Mouse (Mus musculus): ENCODE measurements at regions not wholly inside any gene's neighbourhood (a gene's known extent, or its start where the extent isn't known, plus 50 kb on each side); places are given as distances from the start of the nearest gene placed in this dataset.

- no peak overlapping the region for H3K9ac ChIP-seq (replicated peaks)
- H3K4me2 ChIP-seq (replicated peaks) = no peak overlapping the region
- H3K4me1 ChIP-seq = peaks cover 26% of the 10 kb centered on the region
- no peak overlapping the region for H3K4me3 ChIP-seq
- peak; percentile 77 for ATAC-seq (replicated peaks)
- peak overlapping the region; percentile 68 for H3K27ac ChIP-seq (replicated peaks)
- no peaks in the 10 kb centered on the region for H3K27me3 ChIP-seq
- 11% methylated on average over 4 of the region's 4 CpGs for WGBS
- H3K36me3 ChIP-seq = no peaks in the 10 kb centered on the region
- H3K9me3 ChIP-seq = no peaks in the 10 kb centered on the region
Measured at GRCm38 (mm10) chr12:52390242-52390641, 113.5 kb upstream of the Arhgap5 start.

- no peak for ATAC-seq (replicated peaks)
- Histone ChIP-seq H3K4me1 (peaks cover 48% of the 10 kb centered on the region), H3K4me3 (no peak overlapping the region), H3K9ac (replicated peaks) (no peak overlapping the region), H3K36me3 (no peaks in the 10 kb centered on the region), H3K4me2 (replicated peaks) (no peak overlapping the region), H3K27ac (replicated peaks) (no peak overlapping the region), H3K9me3 (no peaks in the 10 kb centered on the region), H3K27me3 (no peaks in the 10 kb centered on the region)
- WGBS = 81% methylated on average over 4 of the region's 4 CpGs
Measured at GRCm38 (mm10) chr12:52392636-52393035, 111.1 kb upstream of the Arhgap5 start.

GRCm38 (mm10) chr12:52393981-52394718, 109.6 kb upstream of the Arhgap5 start:
- peaks cover 57% of the 10 kb centered on the region for H3K4me1 ChIP-seq

GRCm38 (mm10) chr12:52394719-52395062, 109.1 kb upstream of the Arhgap5 start:
- no peaks in the 10 kb centered on the region for H3K9me3 ChIP-seq
- no peaks in the 10 kb centered on the region for H3K36me3 ChIP-seq
- 57% methylated on average over 3 of the region's 3 CpGs for WGBS
- no peak overlapping the region for H3K4me2 ChIP-seq (replicated peaks)
- peak overlapping the region; percentile 6; the same call in 1 of the 2 replicates for H3K27ac ChIP-seq (replicated peaks)
- no peak overlapping the region for H3K9ac ChIP-seq (replicated peaks)
- no peak for ATAC-seq (replicated peaks)
- no peak overlapping the region for H3K4me3 ChIP-seq
- peaks cover 54% of the 10 kb centered on the region for H3K4me1 ChIP-seq
- no peaks in the 10 kb centered on the region for H3K27me3 ChIP-seq

More at GRCm38 (mm10) chr12:52393981-52394718, 109.6 kb upstream of the Arhgap5 start:
- ATAC-seq (replicated peaks) = peak; percentile 21
- WGBS = 46% methylated on average over 15 of the region's 15 CpGs
- H3K9me3 ChIP-seq = no peaks in the 10 kb centered on the region
- H3K27me3 ChIP-seq = no peaks in the 10 kb centered on the region
- H3K36me3 ChIP-seq = no peaks in the 10 kb centered on the region
- peak overlapping the region; percentile 6; the same call in 1 of the 2 replicates for H3K27ac ChIP-seq (replicated peaks)
- no peak overlapping the region for H3K4me3 ChIP-seq
- H3K4me2 ChIP-seq (replicated peaks) = no peak overlapping the region
- H3K9ac ChIP-seq (replicated peaks) = no peak overlapping the region

GRCm38 (mm10) chr12:52395111-52395510, 108.7 kb upstream of the Arhgap5 start:
- WGBS = 55% methylated on average over 4 of the region's 4 CpGs
- Histone ChIP-seq H3K4me3 (no peak overlapping the region), H3K9ac (replicated peaks) (no peak overlapping the region), H3K27me3 (no peaks in the 10 kb centered on the region), H3K36me3 (no peaks in the 10 kb centered on the region), H3K4me1 (peaks cover 50% of the 10 kb centered on the region), H3K27ac (replicated peaks) (no peak overlapping the region), H3K9me3 (no peaks in the 10 kb centered on the region), H3K4me2 (replicated peaks) (no peak overlapping the region)
- ATAC-seq (replicated peaks) = no peak

GRCm38 (mm10) chr12:52396178-52396841, 107.5 kb upstream of the Arhgap5 start:
- Histone ChIP-seq H3K9ac (replicated peaks) (no peak overlapping the region), H3K36me3 (no peaks in the 10 kb centered on the region), H3K27ac (replicated peaks) (peak overlapping the region; percentile 36), H3K27me3 (no peaks in the 10 kb centered on the region), H3K4me2 (replicated peaks) (no peak overlapping the region), H3K9me3 (no peaks in the 10 kb centered on the region), H3K4me3 (no peak overlapping the region), H3K4me1 (peaks cover 44% of the 10 kb centered on the region)
- 39% methylated on average over 14 of the region's 14 CpGs for WGBS
- peak; percentile 72 for ATAC-seq (replicated peaks)

- Histone ChIP-seq H3K36me3 (no peaks in the 10 kb centered on the region), H3K9me3 (no peaks in the 10 kb centered on the region), H3K4me1 (peaks cover 44% of the 10 kb centered on the region), H3K27me3 (no peaks in the 10 kb centered on the region), H3K27ac (replicated peaks) (no peak overlapping the region), H3K9ac (replicated peaks) (no peak overlapping the region), H3K4me2 (replicated peaks) (no peak overlapping the region), H3K4me3 (no peak overlapping the region)
- ATAC-seq (replicated peaks) = no peak
- 39% methylated on average over 2 of the region's 2 CpGs for WGBS
Measured at GRCm38 (mm10) chr12:52397718-52398510, 105.9 kb upstream of the Arhgap5 start.

- no peak overlapping the region for H3K4me2 ChIP-seq (replicated peaks)
- H3K4me3 ChIP-seq = no peak overlapping the region
- ATAC-seq (replicated peaks) = no peak
- H3K36me3 ChIP-seq = no peaks in the 10 kb centered on the region
- no peaks in the 10 kb centered on the region for H3K9me3 ChIP-seq
- no peak overlapping the region for H3K9ac ChIP-seq (replicated peaks)
- peaks cover 44% of the 10 kb centered on the region for H3K4me1 ChIP-seq
- WGBS = 58% methylated on average over 6 of the region's 6 CpGs
- no peaks in the 10 kb centered on the region for H3K27me3 ChIP-seq
- no peak overlapping the region for H3K27ac ChIP-seq (replicated peaks)
Measured at GRCm38 (mm10) chr12:52398511-52398975, 105.2 kb upstream of the Arhgap5 start.

GRCm38 (mm10) chr12:52400099-52400498, 103.7 kb upstream of the Arhgap5 start:
- 89% methylated on average over 3 of the region's 3 CpGs for WGBS
- Histone ChIP-seq H3K36me3 (no peaks in the 10 kb centered on the region), H3K4me3 (no peak overlapping the region), H3K4me1 (peaks cover 33% of the 10 kb centered on the region), H3K4me2 (replicated peaks) (no peak overlapping the region), H3K9ac (replicated peaks) (no peak overlapping the region), H3K27ac (replicated peaks) (no peak overlapping the region), H3K9me3 (no peaks in the 10 kb centered on the region), H3K27me3 (no peaks in the 10 kb centered on the region)
- no peak for ATAC-seq (replicated peaks)

- Histone ChIP-seq H3K4me3 (no peak overlapping the region), H3K27me3 (no peaks in the 10 kb centered on the region), H3K9me3 (no peaks in the 10 kb centered on the region), H3K4me2 (replicated peaks) (no peak overlapping the region), H3K9ac (replicated peaks) (no peak overlapping the region), H3K36me3 (no peaks in the 10 kb centered on the region), H3K4me1 (peaks cover 9% of the 10 kb centered on the region), H3K27ac (replicated peaks) (no peak overlapping the region)
- WGBS = 93% methylated on average over 4 of the region's 4 CpGs
- no peak for ATAC-seq (replicated peaks)
Measured at GRCm38 (mm10) chr12:52402711-52403110, 101.1 kb upstream of the Arhgap5 start.

GRCm38 (mm10) chr12:52406386-52406785, 97.4 kb upstream of the Arhgap5 start:
- H3K9ac ChIP-seq (replicated peaks) = no peak overlapping the region
- no peaks in the 10 kb centered on the region for H3K27me3 ChIP-seq
- H3K27ac ChIP-seq (replicated peaks) = no peak overlapping the region
- no peak overlapping the region for H3K4me2 ChIP-seq (replicated peaks)
- H3K4me3 ChIP-seq = no peak overlapping the region
- ATAC-seq (replicated peaks) = no peak
- H3K9me3 ChIP-seq = no peaks in the 10 kb centered on the region
- no peaks in the 10 kb centered on the region for H3K4me1 ChIP-seq
- 77% methylated on average over 6 of the region's 6 CpGs for WGBS
- H3K36me3 ChIP-seq = no peaks in the 10 kb centered on the region

GRCm38 (mm10) chr12:52408307-52408895, 95.4 kb upstream of the Arhgap5 start:
- H3K9ac ChIP-seq (replicated peaks) = no peak overlapping the region
- ATAC-seq (replicated peaks) = no peak
- no peak overlapping the region for H3K4me3 ChIP-seq
- 93% methylated on average over 8 of the region's 8 CpGs for WGBS
- peaks cover 11% of the 10 kb centered on the region for H3K4me1 ChIP-seq
- H3K27ac ChIP-seq (replicated peaks) = no peak overlapping the region
- H3K4me2 ChIP-seq (replicated peaks) = no peak overlapping the region
- H3K27me3 ChIP-seq = no peaks in the 10 kb centered on the region
- H3K9me3 ChIP-seq = no peaks in the 10 kb centered on the region
- no peaks in the 10 kb centered on the region for H3K36me3 ChIP-seq

Data from forebrain, embryonic 15.5 days (tissue).